Mouse (Mus musculus) MEL (cell line): ENCODE measurements around the gene Eef1a1. TPM values are rescaled to one million over a fixed set of nuclear protein-coding genes. Genes with fewer than 3 reads are reported as not detected.

Source experiments
- DNase-seq: peaks from one replicate; pipeline ENCODE4 v3.0.0; 2011; ENCODE audit warnings: low read depth, low spot score
- H3K27ac ChIP-seq: 2 replicates; pipeline ENCODE4 v1.5.1; 2012; ENCODE audit warnings: low read depth, mild to moderate bottlenecking, control low read depth, low read length, moderate library complexity; ENCODE audit not compliant: control insufficient read depth
- H3K27me3 ChIP-seq, 2 experiments: fragments of 150-350 bp in 1 of 2; sonication (generic) in 1 of 2; 2 replicates each; pipeline ENCODE4 v1.6.1; 2012; ENCODE audit warnings: low read length in 2 of 2, mild to moderate bottlenecking in 2 of 2, improper control_type of control experiment in 1 of 2, moderate library complexity in 1 of 2; ENCODE audit not compliant: insufficient read depth in 2 of 2, control insufficient read depth in 1 of 2
- H3K36me3 ChIP-seq, 2 experiments: 2 replicates each; pipeline ENCODE4 v1.6.1; 2012 to 2014; ENCODE audit warnings: low read length in 2 of 2, improper control_type of control experiment in 1 of 2, inconsistent platforms in 1 of 2, mild to moderate bottlenecking in 1 of 2; ENCODE audit not compliant: insufficient read depth in 2 of 2, control insufficient read depth in 1 of 2
- H3K4me1 ChIP-seq, 2 experiments: fragments of 150-350 bp in 1 of 2; sonication (generic) in 1 of 2; 2 replicates each; pipeline ENCODE4 v1.6.1; 2012; ENCODE audit warnings: low read length in 2 of 2, improper control_type of control experiment in 1 of 2, mild to moderate bottlenecking in 1 of 2; ENCODE audit not compliant: insufficient read depth in 2 of 2, control insufficient read depth in 1 of 2
- H3K4me3 ChIP-seq, 2 experiments: fragments of 150-350 bp in 1 of 2; sonication (generic) in 1 of 2; 2 replicates each; pipeline ENCODE4 v1.5.1; 2012; ENCODE audit warnings: low read depth in 2 of 2, low read length in 2 of 2, mild to moderate bottlenecking in 2 of 2, moderate library complexity in 2 of 2, control low read depth in 1 of 2, improper control_type of control experiment in 1 of 2; ENCODE audit not compliant: control insufficient read depth in 1 of 2, insufficient read depth in 1 of 2
- H3K79me2 ChIP-seq: 2 replicates; pipeline ENCODE4 v1.6.1; 2012; ENCODE audit warnings: mild to moderate bottlenecking, low read length, moderate library complexity; ENCODE audit not compliant: control insufficient read depth, poor library complexity, insufficient read depth
- H3K9ac ChIP-seq: 2 replicates; pipeline ENCODE4 v1.6.1; 2012; ENCODE audit warnings: low read depth, mild to moderate bottlenecking, control low read depth, low read length, moderate library complexity; ENCODE audit not compliant: control insufficient read depth, poor library complexity, severe bottlenecking
- H3K9me3 ChIP-seq: fragments of 150-350 bp; sonication (generic); replicated peaks from 2 replicates; pipeline ENCODE4 v1.6.1; 2012; ENCODE audit warnings: mild to moderate bottlenecking, low read length, improper control_type of control experiment, moderate library complexity; ENCODE audit not compliant: insufficient read depth
- BHLHE40 ChIP-seq: IDR thresholded peaks from 2 replicates; pipeline ENCODE4 v1.6.1; 2012; ENCODE audit warnings: low read depth, mild to moderate bottlenecking, inconsistent platforms, low read length, improper control_type of control experiment, borderline replicate concordance
- CHD1 ChIP-seq: IDR thresholded peaks from 2 replicates; pipeline ENCODE4 v1.6.1; 2012; ENCODE audit warnings: low read depth, mild to moderate bottlenecking, inconsistent platforms, low read length, improper control_type of control experiment
- CHD2 ChIP-seq: IDR thresholded peaks from 2 replicates; pipeline ENCODE4 v1.6.1; 2011; ENCODE audit warnings: low read length, improper control_type of control experiment
- CTCF ChIP-seq, 3 experiments: IDR thresholded peaks in 2 of 3; conservative IDR thresholded peaks in 1 of 3; 2 replicates each; pipeline ENCODE4 v1.5.1; 2011 to 2012; ENCODE audit warnings: low read length in 3 of 3, low read depth in 2 of 3, mild to moderate bottlenecking in 2 of 3, improper control_type of control experiment in 1 of 3, inconsistent platforms in 1 of 3, mixed read lengths in 1 of 3, moderate library complexity in 1 of 3; ENCODE audit not compliant: control insufficient read depth in 1 of 3, insufficient read depth in 1 of 3, poor library complexity in 1 of 3, severe bottlenecking in 1 of 3
- EP300 ChIP-seq, 2 experiments: IDR thresholded peaks; 2 replicates each; pipeline ENCODE4 v1.6.1; 2011; ENCODE audit warnings: improper control_type of control experiment in 2 of 2, low read length in 2 of 2, low read depth in 1 of 2, mild to moderate bottlenecking in 1 of 2
- GABPA ChIP-seq: IDR thresholded peaks from 2 replicates; pipeline ENCODE4 v1.6.1; 2012; ENCODE audit warnings: low read depth, mild to moderate bottlenecking, inconsistent platforms, low read length, improper control_type of control experiment, moderate library complexity
- GATA1 ChIP-seq: IDR thresholded peaks from 2 replicates; pipeline ENCODE4 v1.6.1; 2011; ENCODE audit warnings: low read depth, low read length, improper control_type of control experiment
- HCFC1 ChIP-seq: IDR thresholded peaks from 2 replicates; pipeline ENCODE4 v1.6.1; 2012; ENCODE audit warnings: low read depth, mild to moderate bottlenecking, inconsistent platforms, low read length, improper control_type of control experiment, moderate library complexity
- KAT2A ChIP-seq: conservative IDR thresholded peaks from 2 replicates; pipeline ENCODE4 v1.6.1; 2012; ENCODE audit warnings: low read depth, low read length, improper control_type of control experiment, inconsistent platforms
- MAFK ChIP-seq: IDR thresholded peaks from 2 replicates; pipeline ENCODE4 v1.6.1; 2011; ENCODE audit warnings: low read depth, mild to moderate bottlenecking, low read length, improper control_type of control experiment, borderline replicate concordance
- MAZ ChIP-seq: IDR thresholded peaks from 2 replicates; pipeline ENCODE4 v1.6.1; 2012; ENCODE audit warnings: low read depth, mild to moderate bottlenecking, inconsistent platforms, low read length, improper control_type of control experiment
- MEF2A ChIP-seq: IDR thresholded peaks from 2 replicates; pipeline ENCODE4 v1.6.1; 2014; ENCODE audit warnings: low read depth, mild to moderate bottlenecking, inconsistent platforms, low read length, improper control_type of control experiment; ENCODE audit not compliant: poor library complexity, insufficient replicate concordance, severe bottlenecking; ENCODE audit errors: extremely low read depth
- NRF1 ChIP-seq: IDR thresholded peaks from 2 replicates; pipeline ENCODE4 v1.6.1; 2014; ENCODE audit warnings: low read depth, mild to moderate bottlenecking, inconsistent platforms, low read length, improper control_type of control experiment, moderate library complexity; ENCODE audit not compliant: poor library complexity, insufficient read depth, severe bottlenecking
- SIN3A ChIP-seq: IDR thresholded peaks from 2 replicates; pipeline ENCODE4 v1.6.1; 2012; ENCODE audit warnings: low read length, improper control_type of control experiment, inconsistent platforms
- SMC3 ChIP-seq: IDR thresholded peaks from 2 replicates; pipeline ENCODE4 v1.6.1; 2011; ENCODE audit warnings: low read depth, low read length, improper control_type of control experiment
- TAL1 ChIP-seq: IDR thresholded peaks from 2 replicates; pipeline ENCODE4 v1.6.1; 2012; ENCODE audit warnings: mild to moderate bottlenecking, inconsistent platforms, low read length, moderate library complexity, mixed read lengths
- TBP ChIP-seq: IDR thresholded peaks from 2 replicates; pipeline ENCODE4 v1.8.0; 2011; ENCODE audit warnings: low read depth, low read length, improper control_type of control experiment
- TCF12 ChIP-seq: IDR thresholded peaks from 2 replicates; pipeline ENCODE4 v1.6.1; 2014; ENCODE audit warnings: low read depth, mild to moderate bottlenecking, inconsistent platforms, low read length, improper control_type of control experiment, moderate library complexity
- UBTF ChIP-seq: IDR thresholded peaks from 2 replicates; pipeline ENCODE4 v1.6.1; 2012; ENCODE audit warnings: low read depth, mild to moderate bottlenecking, inconsistent platforms, low read length, improper control_type of control experiment, moderate library complexity, borderline replicate concordance; ENCODE audit not compliant: insufficient read depth
- USF1 ChIP-seq: IDR thresholded peaks from 2 replicates; pipeline ENCODE4 v1.6.1; 2014; ENCODE audit warnings: low read depth, mild to moderate bottlenecking, inconsistent platforms, low read length, improper control_type of control experiment, moderate library complexity
- ZC3H11A ChIP-seq: IDR thresholded peaks from 2 replicates; pipeline ENCODE4 v1.6.1; 2012; ENCODE audit warnings: low read depth, mild to moderate bottlenecking, inconsistent platforms, low read length, improper control_type of control experiment
- ZNF384 ChIP-seq: IDR thresholded peaks from 2 replicates; pipeline ENCODE4 v1.6.1; 2012; ENCODE audit warnings: low read depth, mild to moderate bottlenecking, inconsistent platforms, low read length, improper control_type of control experiment
- polyA plus RNA-seq, 2 experiments: library from polyadenylated mRNA; stranded (reverse) in 1 of 2; unstranded in 1 of 2; fragments of >175 nt in 1 of 2; fragments of >200 nt in 1 of 2; gene quantifications; 2 replicates each; pipeline versions ENCODE4 v1.2.1 to v1.2.4; 2012; ENCODE audit warnings: low replicate concordance in 2 of 2, low read depth in 1 of 2; ENCODE audit not compliant: insufficient read length in 2 of 2, insufficient read depth in 1 of 2, missing spikeins in 1 of 2
- total RNA-seq: library from RNA; depleted of rRNA; stranded (reverse); fragments of 300-350 nt; gene quantifications from 2 replicates; pipeline ENCODE4 v1.2.3, GENCODE M21; 2012

Eef1a1 gene
- total and polyA plus RNA-seq, 3 experiments = 11,701 to 60,504 (median 13,182) TPM

GRCm38 (mm10) chr9:78537154-78537873 is 48.4 kb upstream of the Eef1a1 start:
- no peak for TF ChIP-seq CHD2
- TF ChIP-seq TCF12 = no peak
- no peak for TF ChIP-seq SIN3A
- TF ChIP-seq EP300 (IDR thresholded peaks at IDR 0.05; ENCODE audit: low read depth in 1 of 2, low read length in 2 of 2) = no peak
- no peak for TF ChIP-seq GATA1
- no peak for TF ChIP-seq MEF2A
- no peak for TF ChIP-seq BHLHE40
- TF ChIP-seq TBP = no peak
- TF ChIP-seq MAFK = no peak
- TF ChIP-seq GABPA = no peak
- no peak for TF ChIP-seq TAL1
- no peak for TF ChIP-seq CHD1
- no peak for TF ChIP-seq NRF1
- no peak for TF ChIP-seq HCFC1
- TF ChIP-seq MAZ = no peak
- no peak for TF ChIP-seq CTCF (IDR thresholded peaks at IDR 0.05 in 2 of 3, conservative IDR thresholded peaks at IDR 0.05 in 1 of 3; ENCODE audit: control insufficient read depth in 1 of 3, insufficient read depth in 1 of 3, low read depth in 2 of 3, low read length in 3 of 3, poor library complexity in 1 of 3, severe bottlenecking in 1 of 3)
- TF ChIP-seq UBTF = no peak
- TF ChIP-seq SMC3 = no peak
- DNase-seq = no peak
- no peaks in the 10 kb centered on the region for H3K79me2 ChIP-seq

GRCm38 (mm10) chr9:78534606-78535005 is 45.7 kb upstream of the Eef1a1 start:
- no peak overlapping the region for H3K27ac ChIP-seq

More at GRCm38 (mm10) chr9:78537154-78537873, 48.4 kb upstream of the Eef1a1 start:
- peaks cover 0 to 4% of the 10 kb centered on the region in 2 experiments; a peak in 1 of 4 replicates for H3K4me1 ChIP-seq
- no peaks in the 10 kb centered on the region for H3K27me3 ChIP-seq
- H3K4me3 ChIP-seq = no peak overlapping the region
- H3K9ac ChIP-seq = no peak overlapping the region
- no peak overlapping the region for H3K27ac ChIP-seq
- no peaks in the 10 kb centered on the region for H3K9me3 ChIP-seq
- H3K36me3 ChIP-seq = peaks cover 0 to 6% of the 10 kb centered on the region in 2 experiments; a peak in 2 of 4 replicates

More at GRCm38 (mm10) chr9:78534606-78535005, 45.7 kb upstream of the Eef1a1 start:
- Histone ChIP-seq H3K9me3 (no peaks in the 10 kb centered on the region), H3K4me3 (no peak overlapping the region), H3K79me2 (no peaks in the 10 kb centered on the region), H3K4me1 (no peaks in the 10 kb centered on the region), H3K36me3 (no peaks in the 10 kb centered on the region)
- DNase-seq = no peak
- TF ChIP-seq GABPA (no peak), TBP (no peak), HCFC1 (no peak), CHD1 (no peak), KAT2A (no peak), USF1 (no peak), ZC3H11A (no peak), ZNF384 (no peak), MAFK (no peak), CTCF (IDR thresholded peaks at IDR 0.05 in 2 of 3, conservative IDR thresholded peaks at IDR 0.05 in 1 of 3; ENCODE audit: control insufficient read depth in 1 of 3, insufficient read depth in 1 of 3, low read depth in 2 of 3, low read length in 3 of 3, poor library complexity in 1 of 3, severe bottlenecking in 1 of 3) (no peak)
- TF ChIP-seq, all 39 proteins: peak for 0
- H3K9ac ChIP-seq = no peak overlapping the region
- no peaks in the 10 kb centered on the region for H3K27me3 ChIP-seq
